Mouse (Mus musculus) spleen, adult 12 weeks (tissue): ENCODE data around the gene Senp5.

ENCODE experiments used
- DNase-seq: peaks from one replicate; pipeline ENCODE4 v3.0.0; 2022; ENCODE audit warnings: low spot score

Senp5 gene

GRCm38 (mm10) chr16:31940586-31940985 is 62.5 kb downstream of the Senp5 start:
- DNase-seq, result no peak

GRCm38 (mm10) chr16:31938856-31939255 is 64.2 kb downstream of the Senp5 start:
- no peak for DNase-seq

DNA sequence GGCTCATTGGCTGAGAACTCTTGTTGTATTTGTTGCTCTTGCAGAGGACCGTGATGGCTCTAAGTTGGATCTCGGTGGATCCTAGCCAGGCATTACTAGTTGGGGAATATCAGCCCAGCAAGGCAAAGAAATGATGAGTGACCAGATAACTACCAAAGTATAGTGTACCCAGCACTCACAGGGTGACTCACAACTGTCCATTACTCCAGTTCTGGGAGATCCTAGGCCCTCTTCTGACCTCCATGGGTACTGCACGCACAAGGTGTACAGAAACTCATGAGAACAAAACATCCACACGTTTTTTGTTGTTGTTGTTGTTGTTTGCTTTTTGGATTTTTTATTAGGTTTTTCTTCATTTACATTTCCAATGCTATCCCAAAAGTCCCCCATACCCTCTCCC is 66.5 kb downstream of the Senp5 start:
- no peak for DNase-seq

DNA sequence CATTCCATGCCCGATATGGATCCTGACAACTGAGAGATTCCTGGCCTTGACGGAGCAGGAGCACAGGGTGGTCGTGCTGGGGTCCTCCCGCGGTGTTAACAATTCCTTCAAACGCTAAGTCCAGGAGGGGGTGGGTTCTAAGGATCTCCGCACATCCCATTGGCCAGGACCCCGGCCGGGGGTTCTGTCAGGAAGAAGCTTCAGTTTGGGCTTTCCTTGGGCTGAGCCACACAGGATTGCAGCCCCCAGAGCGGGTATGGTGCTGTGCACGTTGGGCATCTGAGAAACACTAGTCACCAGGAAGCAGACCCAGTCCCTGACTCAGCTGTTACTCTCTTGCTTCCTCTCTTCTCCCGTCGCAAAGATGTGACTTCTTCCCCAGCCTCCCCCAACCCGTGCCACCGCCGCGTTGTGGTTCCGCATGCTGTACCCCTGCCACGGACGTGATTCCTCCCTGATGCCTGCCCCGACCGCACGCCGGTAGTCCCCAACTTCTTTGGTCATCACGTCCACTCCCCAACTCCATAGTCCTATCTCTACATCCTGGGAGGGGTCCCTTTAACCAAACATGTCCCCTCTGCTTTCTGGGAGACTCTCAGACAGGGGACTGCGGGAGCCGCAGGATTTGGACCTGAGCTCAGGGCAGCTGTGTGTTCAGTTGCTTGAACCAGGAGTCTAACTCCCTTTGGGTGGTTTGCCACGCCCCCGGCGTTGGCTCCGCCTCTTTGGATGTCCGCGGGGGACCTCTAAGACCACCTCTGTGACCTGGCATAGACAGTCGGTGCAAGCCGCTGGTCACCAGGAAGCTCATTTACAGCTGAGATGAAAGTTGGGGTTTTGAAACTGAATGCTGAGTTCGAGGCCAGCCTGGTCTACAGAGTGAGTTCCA is 67.8 kb downstream of the Senp5 start:
- no peak for DNase-seq

GRCm38 (mm10) chr16:31934550-31935010 is 68.5 kb downstream of the Senp5 start:
- DNase-seq, result no peak

DNA sequence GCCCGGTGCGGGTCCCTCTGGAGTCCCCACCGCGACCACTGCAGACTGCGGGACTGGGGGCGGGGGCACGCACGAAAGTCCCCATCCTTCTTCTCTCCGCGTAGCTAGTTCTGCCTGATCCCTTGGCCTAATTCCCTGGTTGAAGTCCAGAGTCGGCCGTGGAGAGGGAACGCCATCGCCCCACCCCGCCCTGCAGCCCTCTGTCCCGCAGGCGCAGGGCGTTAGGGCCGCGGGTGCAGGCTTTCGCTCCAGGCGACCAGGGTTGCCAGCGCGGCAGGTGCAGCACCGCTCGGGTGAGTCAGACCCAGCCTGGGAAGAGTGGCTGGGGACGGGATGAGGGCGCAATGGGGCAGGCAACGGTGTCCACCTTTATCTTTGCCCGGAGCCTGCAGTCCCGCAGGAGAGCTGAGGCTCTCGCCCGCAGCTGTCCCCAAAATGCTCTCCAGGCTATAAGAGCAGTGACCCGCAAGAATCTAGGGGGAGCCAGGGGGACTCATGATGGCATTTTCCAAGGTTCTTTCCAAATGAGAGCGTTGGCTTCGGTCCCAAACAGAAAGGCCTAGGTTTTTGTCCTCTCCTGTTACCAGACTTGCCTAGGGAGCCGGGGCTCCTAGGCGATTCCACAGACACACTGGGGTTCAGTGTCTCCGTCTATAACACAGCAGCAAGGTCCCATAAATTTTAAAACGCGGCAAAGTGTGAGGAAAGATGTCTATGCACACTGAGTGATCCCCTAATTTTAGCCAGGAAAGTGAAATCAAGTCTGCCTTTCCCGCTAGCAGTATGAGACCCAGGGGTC is 69.1 kb downstream of the Senp5 start, which contains the start of gene Pigz:
Gene Pigz, plus strand, starts transcription at position 101 of the 799 bp plus-strand sequence.
- no peak for DNase-seq

DNA sequence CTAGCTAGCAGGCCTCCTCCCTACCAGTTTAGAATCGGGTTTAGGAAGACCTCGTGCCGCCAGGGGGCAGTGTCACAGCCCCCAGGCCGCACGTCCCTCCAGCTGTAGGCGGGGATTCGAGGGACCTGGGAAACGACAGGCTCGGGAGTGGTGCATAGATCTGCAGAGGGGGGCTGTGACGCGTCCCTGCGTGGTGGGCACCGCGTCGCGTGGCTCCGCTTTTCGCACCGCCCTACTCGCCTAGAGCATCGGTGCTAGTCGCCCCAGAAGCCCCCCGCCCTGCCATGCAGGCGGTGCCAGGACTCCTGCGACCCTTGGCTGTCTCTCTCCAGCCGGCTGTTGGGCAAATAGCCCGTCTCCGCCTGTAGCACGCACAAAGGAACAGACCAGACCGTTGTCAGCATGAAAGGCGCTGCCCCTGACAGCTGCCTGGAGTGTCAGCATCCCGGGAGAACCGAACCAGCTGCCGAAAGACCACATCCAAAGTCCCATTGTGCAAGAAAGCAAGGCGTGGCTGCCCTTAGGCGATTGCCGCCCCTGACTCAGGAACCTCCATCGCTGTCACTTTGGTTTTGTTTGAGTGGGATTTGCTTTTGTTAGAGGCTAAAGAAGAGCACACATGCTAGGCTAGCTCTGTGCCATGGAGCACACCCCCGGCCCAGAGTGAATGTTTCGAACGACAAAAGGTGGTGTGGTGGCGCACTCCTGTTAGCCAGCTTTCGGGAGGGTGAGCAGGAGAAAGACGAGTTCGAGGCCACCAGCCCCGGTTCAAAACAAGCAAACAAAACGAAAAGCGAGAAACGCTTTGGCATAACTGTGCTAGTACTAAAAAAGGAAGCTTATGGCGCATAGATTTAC is 70.0 kb downstream of the Senp5 start:
- DNase-seq, result peak; percentile 48

DNA sequence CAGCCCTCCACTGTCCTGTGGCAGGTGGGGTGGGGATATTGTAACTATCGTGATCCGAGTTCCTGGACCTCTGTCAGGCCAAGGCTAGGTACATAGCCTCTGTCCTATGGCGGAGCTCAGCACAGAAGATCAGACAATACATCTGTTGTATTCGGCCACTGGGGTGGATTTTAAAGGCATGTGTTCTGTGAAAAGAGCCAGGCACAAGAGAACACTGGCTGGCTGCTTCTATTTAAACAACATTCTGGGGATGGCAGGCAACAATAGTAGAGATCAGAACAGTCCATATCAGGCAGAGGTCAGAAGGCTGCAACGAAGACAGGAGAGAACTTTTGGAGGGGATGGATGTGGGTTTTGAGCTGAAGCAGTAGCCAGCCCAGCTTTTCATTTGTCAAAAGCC is 70.8 kb downstream of the Senp5 start:
- no peak for DNase-seq

GRCm38 (mm10) chr16:31931330-31931729 is 71.8 kb downstream of the Senp5 start:
- no peak for DNase-seq

- DNase-seq, result no peak
Observed at GRCm38 (mm10) chr16:31927412-31927811, 75.7 kb downstream of the Senp5 start.

GRCm38 (mm10) chr16:31926547-31927182 is 76.4 kb downstream of the Senp5 start:
- DNase-seq, result no peak

DNA sequence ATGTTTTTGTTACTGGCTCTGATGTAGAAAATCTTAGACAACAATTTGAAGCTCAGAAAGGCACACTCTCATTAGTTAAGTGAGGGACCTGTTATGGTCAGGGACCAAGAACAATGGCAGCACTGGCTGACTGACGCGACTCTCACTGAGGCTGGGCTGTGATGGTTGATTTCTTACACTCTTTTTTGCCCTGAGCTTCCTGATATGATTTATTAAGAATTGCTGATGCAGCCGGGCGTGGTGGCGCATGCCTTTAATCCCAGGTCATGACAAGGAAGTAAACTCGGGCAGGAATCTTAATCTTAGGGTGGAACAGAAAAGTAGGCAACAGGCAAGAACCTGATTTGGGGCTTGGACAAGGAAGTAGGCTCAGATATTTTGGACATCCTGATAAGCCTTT is 77.0 kb downstream of the Senp5 start:
- no peak for DNase-seq

DNA sequence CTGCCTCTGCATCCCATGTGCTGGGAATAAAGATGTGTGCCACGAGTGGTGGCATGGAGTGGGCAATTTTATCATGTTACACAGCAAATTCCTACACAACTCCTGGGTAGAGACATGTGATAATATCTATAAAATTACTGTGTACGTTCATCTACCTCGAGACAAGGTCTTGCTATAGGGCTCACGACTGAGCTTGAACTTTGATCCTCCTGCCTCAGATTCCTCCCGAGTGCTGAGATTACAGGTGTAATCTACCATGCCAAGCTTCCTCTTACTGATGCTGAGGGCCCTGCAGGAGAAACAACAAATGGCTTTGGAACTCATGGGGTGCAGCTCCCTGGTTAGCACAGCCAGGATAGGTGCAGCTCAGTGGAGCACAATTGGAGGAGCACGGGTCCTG is 78.7 kb downstream of the Senp5 start:
- no peak for DNase-seq

GRCm38 (mm10) chr16:31918248-31918724 is 84.8 kb downstream of the Senp5 start:
- DNase-seq, result peak; percentile 38

GRCm38 (mm10) chr16:31917776-31918175 is 85.3 kb downstream of the Senp5 start:
- DNase-seq, result no peak

- DNase-seq, result no peak
Observed at GRCm38 (mm10) chr16:31910281-31910847, 92.7 kb downstream of the Senp5 start.
